Mouse (Mus musculus) lung, postnatal 36 days (tissue): Measurements from ENCODE around the gene Thsd4.

Experiments used
- DNase-seq: peaks from one replicate; pipeline ENCODE4 v3.0.0; 2022; ENCODE audit warnings: mixed read lengths

The Thsd4 gene

DNA sequence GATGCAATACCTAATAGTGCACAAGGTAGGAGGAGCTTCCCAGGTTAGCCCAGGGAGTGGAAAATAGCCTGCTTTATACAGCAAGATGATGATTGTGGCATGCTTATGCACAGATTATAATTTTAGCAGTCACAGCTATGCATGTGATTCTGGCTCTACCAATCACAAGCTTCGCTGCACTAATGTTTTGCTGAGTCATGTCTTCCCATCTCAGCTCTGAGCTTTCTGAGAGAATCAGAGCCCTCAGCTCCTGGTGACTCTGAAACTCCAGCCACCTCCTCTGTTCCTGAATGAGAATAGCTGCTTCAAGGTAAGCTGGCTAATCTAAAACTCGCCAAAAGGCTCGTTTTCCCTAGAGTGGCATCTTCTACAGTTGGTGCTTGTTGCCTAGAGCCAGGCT lies 591.6 kb downstream of the Thsd4 start:
- no peak for DNase-seq
